Mouse (Mus musculus): ENCODE measurements around the gene Coq7. TPM values are rescaled to one million over a fixed set of nuclear protein-coding genes. Genes with fewer than 3 reads are reported as not detected.

Gene Coq7
- polyA plus RNA-seq, 1 experiment = 13.6 TPM

DNA sequence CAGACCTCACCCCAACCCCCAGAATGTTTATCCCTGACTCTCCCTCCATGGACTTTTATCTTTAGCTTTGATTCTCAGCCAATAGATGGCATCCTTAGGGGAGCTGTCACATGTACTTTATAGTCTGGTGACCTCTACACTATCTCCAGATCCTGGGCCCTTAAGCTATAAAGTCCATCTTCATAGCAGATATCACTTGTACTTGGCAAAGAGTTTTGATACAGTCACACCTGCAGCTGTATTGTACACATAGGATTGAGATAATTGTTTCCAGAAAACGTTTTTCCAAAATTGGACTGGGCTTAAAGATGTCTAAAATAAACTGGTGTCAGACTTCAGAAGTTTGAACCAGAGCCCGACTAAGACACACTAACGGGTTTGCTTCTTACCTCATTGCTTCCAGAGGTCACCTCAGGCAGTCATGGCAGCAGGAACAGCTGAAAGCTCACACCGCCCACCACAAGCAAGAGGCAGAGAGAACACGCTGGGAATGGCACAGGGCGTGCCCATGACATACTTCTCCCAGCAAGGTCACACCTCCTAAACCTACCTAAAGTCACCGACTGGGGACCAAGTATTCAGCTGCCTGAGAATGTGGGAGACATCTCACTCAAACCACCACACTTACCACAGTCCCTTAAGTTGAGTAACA is 33.2 kb downstream of the Coq7 start:
- Histone ChIP-seq H3K4me3 (ENCODE audit: insufficient read depth, low read length) (no peak overlapping the region), H3K27ac (ENCODE audit: insufficient read depth, low read depth, low read length) (no peak overlapping the region), H3K4me1 (ENCODE audit: control insufficient read depth, insufficient read depth, low read length) (peaks cover 4% of the 10 kb centered on the region)
- TF ChIP-seq POLR2A (IDR thresholded peaks at IDR 0.05; ENCODE audit: borderline replicate concordance, low read depth, low read length) (no peak), CTCF (IDR thresholded peaks at IDR 0.05; ENCODE audit: low read depth, low read length) (no peak)

DNA sequence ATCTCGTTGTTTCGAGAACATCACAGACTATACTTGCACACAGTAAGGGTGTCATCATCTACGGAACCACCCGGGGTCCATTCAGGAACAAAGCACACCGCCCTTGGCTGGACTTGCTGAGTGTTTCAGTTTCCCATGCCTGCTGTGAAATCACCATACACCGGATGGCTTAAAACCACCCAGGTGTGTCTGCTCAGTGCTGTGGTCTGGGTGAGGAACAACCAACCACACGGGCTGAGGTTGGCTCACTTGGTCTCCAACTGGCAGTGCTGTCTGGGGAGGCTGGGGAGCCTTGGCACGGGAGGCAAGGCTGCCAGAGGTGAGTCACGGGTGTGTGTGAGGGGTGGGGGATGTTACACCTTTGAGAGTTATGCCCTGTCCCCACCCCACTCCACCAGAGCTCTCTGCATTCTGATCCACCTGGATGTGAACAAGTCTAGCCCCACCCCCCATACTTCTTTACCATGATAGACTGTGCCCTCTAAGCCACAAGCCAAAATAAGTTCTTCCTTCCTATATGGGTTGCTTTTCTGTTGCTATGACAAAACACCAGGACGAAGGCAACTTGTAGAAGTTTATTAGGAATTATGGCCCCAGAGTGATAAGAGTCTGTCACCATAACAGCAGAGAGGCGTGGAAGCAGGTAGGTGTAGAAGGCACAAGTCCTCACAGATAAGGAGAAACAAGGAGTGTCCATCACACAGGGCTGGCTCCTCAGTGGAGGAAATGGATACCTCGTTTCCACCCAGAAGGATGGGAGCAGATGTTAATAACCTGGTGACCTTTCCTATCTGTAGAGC is 34.0 kb downstream of the Coq7 start:
- Histone ChIP-seq H3K4me1 (ENCODE audit: control insufficient read depth, insufficient read depth, low read length) (peaks cover 11% of the 10 kb centered on the region), H3K4me3 (ENCODE audit: insufficient read depth, low read length) (no peak overlapping the region), H3K27ac (ENCODE audit: insufficient read depth, low read depth, low read length) (no peak overlapping the region)
- TF ChIP-seq CTCF (IDR thresholded peaks at IDR 0.05; ENCODE audit: low read depth, low read length) = no peak
- no peak for TF ChIP-seq POLR2A (IDR thresholded peaks at IDR 0.05; ENCODE audit: borderline replicate concordance, low read depth, low read length)

DNA sequence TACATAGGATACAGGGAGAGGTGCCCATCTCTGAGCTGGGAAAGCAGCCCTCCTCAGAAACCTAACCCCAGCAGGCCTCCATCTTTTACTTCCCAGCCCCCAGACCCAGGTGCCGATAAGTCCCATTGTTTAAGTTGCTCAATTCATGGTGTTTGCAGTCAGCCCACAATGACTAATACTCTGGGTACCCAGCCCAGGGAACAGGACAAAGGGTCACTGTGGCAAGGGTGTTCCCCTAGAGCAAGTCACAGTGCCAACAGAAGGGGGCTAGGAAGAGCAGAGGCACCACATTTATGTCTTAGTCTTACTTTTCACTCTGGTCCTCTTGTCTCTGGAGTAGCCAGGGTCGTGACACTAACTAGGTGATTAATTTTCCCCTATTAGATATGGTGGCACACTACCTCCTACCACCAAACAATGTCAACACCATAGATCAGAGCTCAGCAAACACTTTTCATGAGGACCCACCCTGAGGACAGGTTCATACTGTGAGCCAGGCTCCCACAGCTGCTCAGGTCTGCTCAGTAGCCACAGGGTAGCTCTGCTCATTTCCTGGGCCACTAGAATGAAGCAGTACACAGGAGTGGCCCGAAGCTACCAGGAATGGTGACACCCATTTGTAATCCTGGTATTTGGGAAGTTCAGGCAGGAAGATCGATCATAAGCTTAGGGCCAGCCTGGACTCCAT is 38.1 kb downstream of the Coq7 start:
- H3K4me1 ChIP-seq (ENCODE audit: control insufficient read depth, insufficient read depth, low read length) = peaks cover 26% of the 10 kb centered on the region
- TF ChIP-seq POLR2A (IDR thresholded peaks at IDR 0.05; ENCODE audit: borderline replicate concordance, low read depth, low read length) = no peak
- TF ChIP-seq CTCF (IDR thresholded peaks at IDR 0.05; ENCODE audit: low read depth, low read length) = no peak
- no peak overlapping the region for H3K27ac ChIP-seq (ENCODE audit: insufficient read depth, low read depth, low read length)
- H3K4me3 ChIP-seq (ENCODE audit: insufficient read depth, low read length) = no peak overlapping the region

DNA sequence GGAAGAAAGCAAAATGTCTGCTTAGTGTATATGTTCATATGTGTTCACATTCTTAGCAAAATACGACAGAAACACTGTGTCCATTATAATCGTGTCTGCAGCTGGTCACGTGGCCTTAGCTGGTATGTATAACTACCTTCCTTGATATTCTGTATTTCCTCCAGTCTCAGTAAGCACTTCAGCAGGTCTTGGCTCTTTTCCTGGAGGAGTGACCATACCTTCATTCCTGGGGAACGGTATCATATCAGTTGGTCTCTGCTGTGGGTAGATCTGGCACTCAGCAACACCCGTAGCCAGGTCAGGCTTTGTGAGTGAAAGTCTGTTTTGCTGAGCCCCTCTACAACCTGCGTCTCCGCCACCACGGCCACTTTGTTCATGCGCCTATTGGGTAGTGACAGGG is 39.3 kb downstream of the Coq7 start:
- TF ChIP-seq CTCF (IDR thresholded peaks at IDR 0.05; ENCODE audit: low read depth, low read length) = no peak
- no peak for TF ChIP-seq POLR2A (IDR thresholded peaks at IDR 0.05; ENCODE audit: borderline replicate concordance, low read depth, low read length)
- Histone ChIP-seq H3K27ac (ENCODE audit: insufficient read depth, low read depth, low read length) (no peak overlapping the region), H3K4me3 (ENCODE audit: insufficient read depth, low read length) (no peak overlapping the region), H3K4me1 (ENCODE audit: control insufficient read depth, insufficient read depth, low read length) (peaks cover 35% of the 10 kb centered on the region)

DNA sequence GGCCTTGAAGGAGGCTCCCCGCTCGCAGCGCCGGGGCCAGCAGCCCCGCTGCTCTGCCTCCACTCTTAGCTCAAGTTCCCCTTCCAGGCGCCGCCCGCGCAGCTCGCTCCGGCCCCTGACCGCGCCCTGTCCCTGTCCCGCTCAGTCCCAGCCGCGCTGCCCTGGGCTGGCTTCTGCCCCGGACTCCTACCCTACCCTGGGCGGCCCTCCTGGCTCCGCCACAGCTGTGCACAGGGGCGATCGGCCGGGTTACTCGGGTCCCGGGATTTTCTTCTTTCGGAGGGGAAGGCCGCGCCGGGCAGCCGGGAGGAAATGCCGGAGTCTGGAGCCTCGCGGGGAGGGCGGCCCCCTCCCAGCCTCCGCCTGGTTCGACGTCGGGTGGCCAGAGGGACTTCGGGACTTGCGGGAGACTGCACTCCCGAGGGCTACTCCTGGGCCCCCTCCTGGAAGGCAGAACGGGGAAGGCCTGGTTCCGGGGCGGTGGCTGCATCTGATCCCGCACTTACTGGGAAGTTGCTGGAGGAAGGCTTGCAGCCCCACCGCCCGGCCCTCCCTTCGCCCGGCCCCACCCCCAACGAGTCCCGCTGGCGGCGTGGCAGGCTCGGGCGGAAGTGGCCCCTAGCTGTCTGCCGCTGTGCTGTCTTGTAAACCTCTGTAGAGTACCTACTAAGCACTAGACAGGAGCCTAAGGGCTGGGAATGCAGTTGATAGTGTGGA is 41.6 kb downstream of the Coq7 start, which contains the start of gene Itpripl2:
Gene Itpripl2 (minus strand): TSS at position 545 of the 717 bp plus-strand sequence.
- TF ChIP-seq CTCF (IDR thresholded peaks at IDR 0.05; ENCODE audit: low read depth, low read length) (no peak), POLR2A (IDR thresholded peaks at IDR 0.05; ENCODE audit: borderline replicate concordance, low read depth, low read length) (no peak; the same call in 1 of the 2 replicates)
- peaks cover 54% of the 10 kb centered on the region for H3K4me1 ChIP-seq (ENCODE audit: control insufficient read depth, insufficient read depth, low read length)
- peak within 1 kb of the TSS; percentile 81 for H3K4me3 ChIP-seq (ENCODE audit: insufficient read depth, low read length)
- peak within 1 kb of the TSS; percentile 98 for H3K27ac ChIP-seq (ENCODE audit: insufficient read depth, low read depth, low read length)

DNA sequence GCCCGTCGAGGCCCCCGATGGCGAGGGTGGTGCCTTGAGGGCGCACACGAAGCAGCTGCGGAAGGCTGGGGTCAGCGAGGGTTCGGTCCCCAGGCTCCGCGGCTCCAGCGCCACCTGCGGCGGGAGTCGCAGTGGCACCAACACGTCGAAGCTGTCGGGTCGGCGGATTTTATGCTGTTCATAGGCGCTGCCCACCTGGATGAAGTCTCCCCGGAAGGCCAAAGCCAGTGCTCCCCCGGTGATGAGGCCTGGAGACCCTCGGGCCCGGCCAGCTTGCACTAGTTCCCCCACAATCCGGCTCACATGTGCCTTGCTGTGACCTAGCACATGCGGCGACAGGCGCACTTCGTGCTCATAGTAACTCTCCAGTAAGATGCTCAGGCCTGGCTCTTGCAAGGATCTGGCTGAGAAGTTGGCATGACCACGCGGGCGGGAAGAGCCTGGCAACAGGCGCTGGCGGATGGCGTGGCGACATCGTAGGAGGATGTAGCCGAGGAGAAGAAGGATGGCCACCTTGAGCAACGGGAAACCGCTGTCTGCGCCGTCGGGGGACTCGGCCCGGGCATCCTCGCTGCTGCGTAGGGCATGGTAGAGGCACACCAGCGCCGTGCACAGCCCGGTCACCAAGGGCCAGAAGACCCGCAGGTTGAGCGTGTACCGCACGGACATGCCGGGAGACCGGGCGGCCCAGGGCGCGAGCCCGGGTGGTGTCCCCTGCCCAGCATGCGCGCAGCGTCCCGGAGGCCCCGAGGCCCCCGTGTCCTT is 42.3 kb downstream of the Coq7 start:
- Histone ChIP-seq H3K27ac (ENCODE audit: insufficient read depth, low read depth, low read length) (peak overlapping the region; percentile 98), H3K4me3 (ENCODE audit: insufficient read depth, low read length) (peak overlapping the region; percentile 81)

DNA sequence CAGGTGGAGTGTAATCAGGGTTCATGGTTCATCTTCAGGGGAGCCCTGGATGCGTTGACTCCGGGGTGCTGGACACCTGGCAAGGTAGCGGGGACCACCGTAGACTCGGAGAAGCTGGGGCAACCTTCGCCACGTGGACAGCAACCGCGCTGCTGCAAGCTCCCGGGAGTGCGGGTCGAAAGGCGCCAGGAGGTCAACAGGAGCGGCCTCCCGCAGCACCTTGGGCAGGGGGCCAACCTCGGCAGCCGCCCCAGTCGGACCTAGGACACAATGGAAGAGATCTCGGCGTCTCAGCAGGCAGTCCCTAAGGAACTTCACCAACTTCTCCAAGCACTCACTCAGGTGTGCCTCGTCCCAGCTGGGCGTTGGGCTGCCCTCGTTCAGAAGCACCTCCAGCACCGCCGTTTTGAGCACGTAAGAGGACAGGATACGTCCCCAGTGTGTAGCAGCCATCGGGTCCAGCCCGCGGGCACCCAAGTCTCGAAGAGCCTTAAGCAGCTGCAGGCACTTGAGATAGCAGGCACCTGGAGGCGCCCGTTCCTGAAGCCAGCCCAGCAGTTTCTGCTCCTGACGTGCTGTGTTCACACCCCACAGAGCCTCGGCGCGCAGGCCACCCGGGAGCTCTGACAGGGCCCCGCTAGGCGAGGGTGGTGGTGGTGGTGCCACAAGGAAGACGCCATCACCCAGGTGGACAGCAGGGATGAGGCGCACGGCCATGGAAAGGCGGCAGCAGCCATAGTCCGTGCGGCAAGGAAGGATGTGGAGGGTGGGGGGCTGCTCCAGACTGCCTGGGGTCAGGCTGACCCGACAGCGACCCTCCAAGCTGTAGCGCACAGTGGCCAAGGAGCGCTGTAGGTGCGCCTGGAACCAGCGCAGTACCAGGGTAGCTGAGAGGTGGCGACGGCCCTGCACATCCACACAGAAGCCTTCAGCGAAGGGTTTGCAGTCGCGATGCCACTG is 43.2 kb downstream of the Coq7 start:
- H3K4me1 ChIP-seq (ENCODE audit: control insufficient read depth, insufficient read depth, low read length) = peaks cover 63% of the 10 kb centered on the region
- TF ChIP-seq CTCF (IDR thresholded peaks at IDR 0.05; ENCODE audit: low read depth, low read length) (no peak), POLR2A (IDR thresholded peaks at IDR 0.05; ENCODE audit: borderline replicate concordance, low read depth, low read length) (no peak)
- no peak overlapping the region for H3K27ac ChIP-seq (ENCODE audit: insufficient read depth, low read depth, low read length)
- peak overlapping the region; percentile 81 for H3K4me3 ChIP-seq (ENCODE audit: insufficient read depth, low read length)

More for the DNA sequence above, 42.3 kb downstream of the Coq7 start:
- TF ChIP-seq CTCF (IDR thresholded peaks at IDR 0.05; ENCODE audit: low read depth, low read length) (no peak), POLR2A (IDR thresholded peaks at IDR 0.05; ENCODE audit: borderline replicate concordance, low read depth, low read length) (no peak)
- peaks cover 59% of the 10 kb centered on the region for H3K4me1 ChIP-seq (ENCODE audit: control insufficient read depth, insufficient read depth, low read length)

Data from bone marrow macrophage, adult 2 months (primary cell).